Mouse (Mus musculus) lung, adult 2 months (tissue): Measurements from ENCODE around the gene Rpl37. TPM values are rescaled to one million over a fixed set of nuclear protein-coding genes. Genes with fewer than 3 reads are reported as not detected.

Experiments
- DNase-seq: peaks from one replicate; pipeline ENCODE4 v3.0.0; 2022
- H3K4me1 ChIP-seq: fragments of 200-500 bp; 2 replicates; pipeline ENCODE4 v1.6.1; 2011; ENCODE audit warnings: low read length; ENCODE audit not compliant: control insufficient read depth, insufficient read depth
- H3K4me3 ChIP-seq: fragments of 200-500 bp; replicated peaks from 2 replicates; pipeline ENCODE3; 2011; ENCODE audit warnings: low read depth, mild to moderate bottlenecking, control low read depth, low read length; ENCODE audit errors: extremely low read depth
- CTCF ChIP-seq: fragments of 200-500 bp; IDR thresholded peaks from 2 replicates; pipeline ENCODE4 v1.5.1; 2011; ENCODE audit warnings: mild to moderate bottlenecking, low read length, control low read depth; ENCODE audit not compliant: insufficient read depth
- POLR2A ChIP-seq: fragments of 200-500 bp; IDR thresholded peaks from 2 replicates; pipeline ENCODE4 v1.6.1; 2011; ENCODE audit warnings: low read depth, mild to moderate bottlenecking, control low read depth, low read length, borderline replicate concordance; ENCODE audit errors: extremely low read depth
- WGBS: fragments of 180-500 bp; shearing (Covaris S2); methylation state at CpG from one replicate; pipeline ENCODE4 v1.1.7; 2018; 5-methylcytosine and 5-hydroxymethylcytosine counted together
- polyA plus RNA-seq: library from polyadenylated mRNA; depleted of rRNA; stranded (reverse); fragments of >200 nt; gene quantifications from 2 replicates; pipeline ENCODE4 v1.2.3, GENCODE M21; 2012; rRNA removed

Rpl37 gene
- polyA plus RNA-seq, 1 experiment, result 778 TPM

GRCm38 (mm10) chr15:5145196-5145945 lies 28.9 kb downstream of the Rpl37 start:
- no peak overlapping the region for H3K4me3 ChIP-seq
- TF ChIP-seq POLR2A, result no peak
- no peak for TF ChIP-seq CTCF
- no peak for DNase-seq
- 40% methylated on average over 9 of the region's 9 CpGs for WGBS
- peaks cover 5% of the 10 kb centered on the region; the same call in 1 of the 2 replicates for H3K4me1 ChIP-seq

- H3K4me1 ChIP-seq, result peaks cover 5% of the 10 kb centered on the region; the same call in 1 of the 2 replicates
- 70% methylated on average over 4 of the region's 4 CpGs for WGBS
- TF ChIP-seq POLR2A (no peak), CTCF (no peak)
- no peak for DNase-seq
- H3K4me3 ChIP-seq, result no peak overlapping the region
Measured at GRCm38 (mm10) chr15:5149187-5149586, 32.7 kb downstream of the Rpl37 start.

- TF ChIP-seq CTCF, result no peak
- no peak for TF ChIP-seq POLR2A
- DNase-seq, result no peak
- no peak overlapping the region for H3K4me3 ChIP-seq
- 94% methylated on average over 6 of the region's 6 CpGs for WGBS
- H3K4me1 ChIP-seq, result peaks cover 3% of the 10 kb centered on the region; the same call in 1 of the 2 replicates
Measured at GRCm38 (mm10) chr15:5152171-5152570, 35.7 kb downstream of the Rpl37 start.

- no peak for DNase-seq
Measured at GRCm38 (mm10) chr15:5154621-5155020, 38.2 kb downstream of the Rpl37 start.

GRCm38 (mm10) chr15:5155093-5155492 lies 38.6 kb downstream of the Rpl37 start:
- WGBS, result 66% methylated on average over 5 of the region's 5 CpGs
- TF ChIP-seq POLR2A, result no peak
- no peak for TF ChIP-seq CTCF
- no peak overlapping the region for H3K4me3 ChIP-seq
- DNase-seq, result no peak
- H3K4me1 ChIP-seq, result peaks cover 15% of the 10 kb centered on the region

More at GRCm38 (mm10) chr15:5154621-5155020, 38.2 kb downstream of the Rpl37 start:
- H3K4me3 ChIP-seq, result no peak overlapping the region
- WGBS, result 62% methylated on average over 9 of the region's 9 CpGs
- TF ChIP-seq POLR2A (no peak), CTCF (no peak)
- peaks cover 15% of the 10 kb centered on the region for H3K4me1 ChIP-seq

- DNase-seq, result no peak
- 68% methylated on average over 4 of the region's 4 CpGs for WGBS
- H3K4me1 ChIP-seq, result peaks cover 15% of the 10 kb centered on the region
- TF ChIP-seq CTCF (no peak), POLR2A (no peak)
- no peak overlapping the region for H3K4me3 ChIP-seq
Measured at GRCm38 (mm10) chr15:5156355-5156754, 39.9 kb downstream of the Rpl37 start.

- Histone ChIP-seq H3K4me3 (no peak overlapping the region), H3K4me1 (peaks cover 15% of the 10 kb centered on the region)
- no peak for DNase-seq
- WGBS, result 30% methylated on average over 1 of the region's 1 CpGs
- TF ChIP-seq CTCF (no peak), POLR2A (no peak)
Measured at GRCm38 (mm10) chr15:5157386-5157785, 40.9 kb downstream of the Rpl37 start.

GRCm38 (mm10) chr15:5158827-5159226 lies 42.4 kb downstream of the Rpl37 start:
- no peak for DNase-seq
- Histone ChIP-seq H3K4me1 (peaks cover 15% of the 10 kb centered on the region), H3K4me3 (no peak overlapping the region)
- WGBS, result 45% methylated on average over 6 of the region's 6 CpGs
- TF ChIP-seq CTCF, result no peak
- TF ChIP-seq POLR2A, result no peak

GRCm38 (mm10) chr15:5165121-5165773 lies 48.8 kb downstream of the Rpl37 start:
- 81% methylated on average over 12 of the region's 12 CpGs for WGBS
- TF ChIP-seq POLR2A, result no peak
- no peak for TF ChIP-seq CTCF
- Histone ChIP-seq H3K4me3 (no peak overlapping the region), H3K4me1 (no peaks in the 10 kb centered on the region)
- DNase-seq, result no peak

Other genes with a start within 250 kb of the Rpl37 start
- not detected in 2 replicates for gene Mroh2b, start 217.9 kb upstream of the Rpl37 start, polyA plus RNA-seq
- 36.2 and 39.7 TPM in 2 replicates for gene C7, start 52.9 kb upstream of the Rpl37 start, polyA plus RNA-seq
- 3.1 and 3.3 TPM in 2 replicates for gene Card6, start 8.1 kb upstream of the Rpl37 start, polyA plus RNA-seq
- 4.3 and 7.6 TPM in 2 replicates for gene Prkaa1, start 27.2 kb downstream of the Rpl37 start, polyA plus RNA-seq
- 3.6 and 8.0 TPM in 2 replicates for gene Ttc33, start 68.9 kb downstream of the Rpl37 start, polyA plus RNA-seq
- gene Ptger4, start 127.5 kb downstream of the Rpl37 start, polyA plus RNA-seq, result 6.9 and 7.6 TPM in 2 replicates